Mouse (Mus musculus): Measurements from ENCODE around the gene Mpp6.

GRCm38 (mm10) chr6:50231288-50231687, 121.2 kb downstream of the Mpp6 start:
- no peak for TF ChIP-seq GATA1 (IDR thresholded peaks at IDR 0.05; ENCODE audit: low read length)
- no peak for TF ChIP-seq TAL1 (IDR thresholded peaks at IDR 0.05; ENCODE audit: low read length)

Data from erythroblast, embryonic 14.5 days (primary cell).